Mouse (Mus musculus) WW6 (cell line): ENCODE measurements at regions not wholly inside any gene's neighbourhood (a gene's known extent, or its start where the extent isn't known, plus 50 kb on each side); places are given as distances from the start of the nearest gene placed in this dataset.

Experiments used
- DNase-seq: peaks from one replicate; pipeline ENCODE4 v3.0.0-alpha.2; 2013; ENCODE audit warnings: low read depth, low spot score

GRCm38 (mm10) chr15:52954715-52955593 lies 929.8 kb upstream of the Gm7489 start:
- no peak for DNase-seq

GRCm38 (mm10) chr15:52959711-52960110 lies 925.0 kb upstream of the Gm7489 start:
- no peak for DNase-seq

DNA sequence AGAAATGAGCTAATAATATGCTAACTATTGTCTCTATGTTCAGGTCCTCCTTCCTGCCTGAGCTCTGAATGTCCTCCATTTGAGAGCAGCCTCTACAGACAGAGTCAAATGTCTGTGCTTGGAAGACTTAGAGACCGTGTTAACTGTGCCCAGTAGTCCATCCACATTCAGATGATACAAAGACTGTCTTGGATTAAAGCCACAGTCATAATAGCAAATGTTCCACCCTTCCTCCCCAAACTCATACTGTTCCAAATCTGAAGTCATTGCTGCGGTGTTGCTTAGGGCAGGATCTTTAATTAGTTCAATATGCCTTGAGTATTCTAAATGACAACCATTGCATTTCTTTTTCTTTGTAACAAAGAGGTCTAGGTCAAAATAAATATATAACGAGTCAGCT lies 923.2 kb upstream of the Gm7489 start:
- DNase-seq: no peak

GRCm38 (mm10) chr15:52963918-52964317 lies 920.8 kb upstream of the Gm7489 start:
- DNase-seq: no peak

DNA sequence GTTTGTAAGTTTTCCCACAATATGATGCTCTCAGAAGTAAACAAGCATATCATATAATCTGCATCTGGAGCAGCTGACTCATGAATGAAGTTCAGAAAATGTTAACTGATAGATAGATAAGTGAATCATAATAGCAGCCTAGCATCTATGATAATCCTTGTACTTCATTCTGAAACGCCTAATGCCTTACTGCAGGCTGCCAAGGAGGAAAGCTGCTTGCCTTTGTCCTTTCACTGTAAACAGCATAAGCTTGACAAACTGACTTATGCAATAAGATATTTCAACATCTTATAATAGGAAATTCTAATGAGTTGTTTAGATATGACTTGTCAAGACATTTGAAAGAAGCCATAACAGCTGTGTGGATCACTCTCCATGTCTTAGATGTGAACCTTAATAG lies 920.3 kb upstream of the Gm7489 start:
- no peak for DNase-seq

DNA sequence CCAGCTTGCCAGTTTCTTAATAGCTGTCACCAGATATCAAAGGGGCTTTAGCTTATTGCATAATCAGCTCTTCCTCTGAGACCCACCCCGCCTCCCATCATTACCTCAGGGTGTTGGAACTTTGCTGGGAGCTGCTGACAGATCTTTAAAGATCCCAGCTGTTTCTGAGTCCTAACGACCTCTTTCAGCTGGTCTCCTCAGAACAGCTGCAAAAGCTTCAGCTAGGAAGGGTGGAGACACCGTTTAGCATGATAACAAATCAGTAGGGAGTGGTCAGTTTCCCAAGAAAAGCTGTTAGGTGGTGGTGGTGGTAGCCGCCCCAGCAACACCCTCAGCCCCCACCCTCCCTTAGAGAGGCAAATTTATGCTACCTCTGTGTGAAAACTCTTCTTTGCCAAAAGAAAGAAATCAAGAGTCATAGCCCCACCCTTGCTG lies 916.9 kb upstream of the Gm7489 start:
- DNase-seq: peak; percentile 70

GRCm38 (mm10) chr15:52982821-52983220 lies 901.9 kb upstream of the Gm7489 start:
- no peak for DNase-seq

DNA sequence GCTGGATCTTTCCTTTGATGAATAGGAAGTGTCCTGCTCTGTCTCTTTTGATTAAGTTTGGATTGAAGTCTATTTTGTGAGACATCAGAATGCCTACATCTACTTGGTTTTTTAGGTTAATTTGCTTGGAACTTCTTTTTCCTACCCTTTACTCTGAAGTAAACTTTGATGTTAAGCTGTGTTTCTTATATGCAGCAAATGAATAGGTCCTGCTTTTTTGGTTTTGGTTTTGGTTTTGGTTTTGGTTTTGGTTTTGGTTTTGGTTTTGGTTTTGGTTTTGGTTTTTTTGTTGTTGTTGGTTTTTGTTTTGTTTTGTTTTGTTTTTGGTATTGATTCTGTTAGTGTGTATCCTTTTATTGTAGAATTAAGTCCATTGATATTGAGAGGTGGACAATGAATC lies 894.1 kb upstream of the Gm7489 start:
- DNase-seq: no peak

DNA sequence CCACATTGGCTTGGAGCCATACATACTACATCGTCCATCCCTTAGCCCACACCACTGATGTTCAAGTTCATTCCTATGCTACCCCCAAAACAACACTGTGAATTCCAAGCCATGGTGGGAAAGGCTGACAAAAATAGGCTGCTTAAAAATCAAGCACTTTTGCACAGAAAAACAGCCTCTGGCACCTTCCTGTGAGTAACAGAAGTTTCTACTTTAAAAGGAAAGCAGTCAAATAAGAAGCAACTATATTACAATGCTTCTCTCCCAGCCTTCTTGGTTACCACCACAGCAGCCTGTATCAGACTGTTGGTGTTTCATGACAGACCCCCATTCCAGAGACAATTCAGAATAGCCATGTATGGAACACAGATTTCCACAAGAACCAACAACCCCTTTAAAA lies 890.4 kb upstream of the Gm7489 start:
- no peak for DNase-seq

- DNase-seq: no peak
Observed at GRCm38 (mm10) chr15:52999200-52999599, 885.5 kb upstream of the Gm7489 start.

DNA sequence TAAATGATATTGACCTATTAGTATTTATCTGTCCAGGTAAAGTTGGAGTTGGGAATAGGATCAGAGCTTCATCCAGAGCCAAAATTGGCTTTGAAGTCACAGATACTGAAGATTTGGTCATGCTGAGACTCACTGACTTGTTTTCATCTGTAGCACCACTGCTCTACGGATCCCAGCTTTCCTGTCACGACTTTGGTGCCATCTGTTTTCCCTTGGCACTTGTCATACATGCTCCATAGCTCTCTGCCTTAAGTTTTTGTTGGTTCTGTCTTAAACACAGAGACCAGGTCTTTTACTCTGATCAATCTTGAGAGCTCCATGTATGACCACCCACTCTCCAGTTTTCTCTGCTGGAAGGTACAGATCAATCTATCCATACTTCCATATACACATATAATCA lies 884.9 kb upstream of the Gm7489 start:
- DNase-seq: no peak

- no peak for DNase-seq
Observed at GRCm38 (mm10) chr15:53001429-53001828, 883.3 kb upstream of the Gm7489 start.

- DNase-seq: no peak
Observed at GRCm38 (mm10) chr15:53001964-53002363, 882.7 kb upstream of the Gm7489 start.

GRCm38 (mm10) chr15:53004078-53004477 lies 880.6 kb upstream of the Gm7489 start:
- DNase-seq: no peak

- DNase-seq: no peak
Observed at GRCm38 (mm10) chr15:53006844-53007243, 877.9 kb upstream of the Gm7489 start.

- no peak for DNase-seq
Observed at GRCm38 (mm10) chr15:53009337-53009736, 875.4 kb upstream of the Gm7489 start.
